Mouse (Mus musculus): ENCODE measurements at regions not wholly inside any gene's neighbourhood (a gene's known extent, or its start where the extent isn't known, plus 50 kb on each side); places are given as distances from the start of the nearest gene placed in this dataset.

DNA sequence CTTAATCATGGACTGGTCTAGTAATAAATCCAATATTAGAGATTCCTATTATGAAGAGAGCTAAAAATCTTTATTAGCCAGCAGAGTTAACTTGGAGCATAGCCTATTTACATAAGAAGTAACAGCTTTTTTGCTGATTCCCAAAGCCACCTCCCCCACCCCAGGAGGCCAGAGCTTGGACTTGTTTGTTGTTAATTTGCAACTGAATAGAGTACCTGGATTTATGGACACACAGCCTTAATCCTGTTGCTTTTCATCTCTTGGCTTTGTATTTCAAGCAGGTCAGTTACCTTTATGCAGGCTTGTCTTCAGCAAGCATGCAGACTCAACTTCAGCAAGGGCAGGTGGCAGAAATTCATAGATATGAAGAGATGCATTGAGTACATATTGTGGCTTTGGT, 2396.5 kb upstream of the Gm12353 start:
- TF ChIP-seq CTCF (IDR thresholded peaks at IDR 0.05; ENCODE audit: control insufficient read depth, insufficient read depth, insufficient read length) (no peak), CEBPB (IDR thresholded peaks at IDR 0.05; ENCODE audit: low read depth) (no peak), MYOD1 (IDR thresholded peaks at IDR 0.05; ENCODE audit: control insufficient read depth, insufficient read length, low read depth) (no peak), USF1 (IDR thresholded peaks at IDR 0.05; ENCODE audit: low read depth) (no peak), MAX (IDR thresholded peaks at IDR 0.05) (no peak)

Measured in C2C12 (cell line).